Mouse (Mus musculus): ENCODE measurements around the gene Flg2. TPM values are rescaled to one million over a fixed set of nuclear protein-coding genes. Genes with fewer than 3 reads are reported as not detected.

Flg2 gene
- total RNA-seq (2017): not detected in 3 replicates

- ATAC-seq (replicated peaks; ENCODE audit: insufficient number of reproducible peaks, low FRiP score, low TSS enrichment, poor library complexity, severe bottlenecking): no peak
These were observed at the start of gene Flg2 for GRCm38 (mm10) chr3:93196978-93197377. Gene Flg2, plus strand, starts transcription at chr3:93197278.

- no peak for ATAC-seq (replicated peaks; ENCODE audit: insufficient number of reproducible peaks, low FRiP score, low TSS enrichment, poor library complexity, severe bottlenecking)
These were observed 34.6 kb upstream of the Flg2 start for GRCm38 (mm10) chr3:93162502-93162901.

GRCm38 (mm10) chr3:93162996-93163592, 34.0 kb upstream of the Flg2 start:
- ATAC-seq (replicated peaks; ENCODE audit: insufficient number of reproducible peaks, low FRiP score, low TSS enrichment, poor library complexity, severe bottlenecking): no peak

GRCm38 (mm10) chr3:93180856-93181255, 16.2 kb upstream of the Flg2 start:
- ATAC-seq (replicated peaks; ENCODE audit: insufficient number of reproducible peaks, low FRiP score, low TSS enrichment, poor library complexity, severe bottlenecking): no peak

- no peak for ATAC-seq (replicated peaks; ENCODE audit: insufficient number of reproducible peaks, low FRiP score, low TSS enrichment, poor library complexity, severe bottlenecking)
These were observed 4.9 kb downstream of the Flg2 start for GRCm38 (mm10) chr3:93201955-93202354.

GRCm38 (mm10) chr3:93202499-93202898, 5.4 kb downstream of the Flg2 start:
- no peak for ATAC-seq (replicated peaks; ENCODE audit: insufficient number of reproducible peaks, low FRiP score, low TSS enrichment, poor library complexity, severe bottlenecking)

Other genes starting within 250 kb of the Flg2 start
- not detected in 3 replicates for gene Lce3d, start 239.9 kb upstream of the Flg2 start, total RNA-seq (2017)
- not detected in 3 replicates for gene Lce3e, start 230.2 kb upstream of the Flg2 start, total RNA-seq (2017)
- not detected in 3 replicates for gene Lce3f, start 205.1 kb upstream of the Flg2 start, total RNA-seq (2017)
- not detected in 3 replicates for gene Crct1, start 181.6 kb upstream of the Flg2 start, total RNA-seq (2017)
- gene Lce1m, start 178.2 kb upstream of the Flg2 start, total RNA-seq (2017): not detected in 3 replicates
- gene Gm4858, start 128.5 kb upstream of the Flg2 start, total RNA-seq (2017): 0.19 TPM in 1 of 3 replicates, not detected in the others
- not detected in 3 replicates for gene Crnn, start 52.5 kb upstream of the Flg2 start, total RNA-seq (2017)
- not detected in 3 replicates for gene Flg, start 76.2 kb downstream of the Flg2 start, total RNA-seq (2017)
- not detected in 3 replicates for gene Hrnr, start 122.5 kb downstream of the Flg2 start, total RNA-seq (2017)
- gene Rptn, start 196.4 kb downstream of the Flg2 start, total RNA-seq (2017): not detected in 3 replicates
- gene Tchh, start 245.1 kb downstream of the Flg2 start, total RNA-seq (2017): 0.29 to 0.32 TPM in 2 of 3 replicates, not detected in the other

Measured in monocyte, adult 5-6 weeks (primary cell).